Mouse (Mus musculus): ENCODE data around the gene Rpp40.

DNA sequence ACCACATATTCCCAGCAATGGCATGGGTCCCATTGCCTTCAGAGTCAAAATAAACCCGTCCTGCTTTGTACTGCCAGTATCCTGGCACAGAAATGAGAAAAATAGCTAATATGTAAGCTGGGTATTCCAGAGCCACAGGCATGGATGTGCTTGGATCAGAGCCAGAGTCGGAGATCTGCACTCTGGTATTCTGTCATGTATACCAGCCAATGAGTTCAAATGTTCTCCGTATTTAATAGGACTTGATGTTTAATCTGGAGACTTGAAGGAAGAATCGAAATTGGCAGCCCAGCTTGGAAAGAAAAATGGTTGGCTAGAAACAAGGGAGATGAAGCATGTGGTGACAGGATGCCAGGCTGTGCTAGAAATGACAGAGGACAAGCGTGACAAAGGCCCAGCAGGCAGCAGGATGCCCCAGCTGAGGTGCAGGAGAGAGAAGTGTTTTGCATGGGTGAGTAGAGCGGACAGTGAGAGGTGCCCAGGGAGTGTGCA lies 25.6 kb downstream of the Rpp40 start:
- TF ChIP-seq CTCF (IDR thresholded peaks at IDR 0.05; ENCODE audit: low read depth, low read length) (no peak), EP300 (IDR thresholded peaks at IDR 0.05; ENCODE audit: insufficient read depth, low read depth, low read length) (no peak), POLR2A (IDR thresholded peaks at IDR 0.05; ENCODE audit: insufficient read depth, low read length) (no peak)
